Mouse (Mus musculus) frontal cortex, adult (tissue): ENCODE measurements at regions not wholly inside any gene's neighbourhood (a gene's known extent, or its start where the extent isn't known, plus 50 kb on each side); places are given as distances from the start of the nearest gene placed in this dataset.

Experiments
- ATAC-seq: cut with Nextera tagmentation; 2 replicates; pipeline ENCODE4 v1.9.2; 2017; ENCODE audit warnings: mild to moderate bottlenecking, moderate library complexity, mixed read lengths; ENCODE audit not compliant: low TSS enrichment

DNA sequence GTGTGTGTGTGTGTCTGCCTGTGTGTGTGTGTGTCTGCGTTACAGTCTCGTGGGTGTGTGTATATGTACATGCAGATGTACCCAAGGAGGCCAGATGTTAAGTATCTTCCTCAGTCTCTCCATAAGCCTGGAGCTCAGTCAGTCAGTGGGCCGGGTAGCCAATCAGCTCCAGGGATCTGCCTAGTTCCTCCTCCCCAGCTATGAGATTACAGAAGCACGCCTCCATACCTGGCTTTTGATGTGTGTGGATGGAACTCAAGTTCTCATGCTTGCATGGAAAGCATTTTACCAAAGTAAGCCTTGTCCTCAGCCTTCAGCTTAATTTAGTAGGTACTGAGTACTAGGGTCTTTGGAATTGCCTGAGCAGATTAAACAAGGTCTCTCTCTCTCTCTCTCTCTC lies 91.0 kb upstream of the Cadm1 start:
- no peak for ATAC-seq

DNA sequence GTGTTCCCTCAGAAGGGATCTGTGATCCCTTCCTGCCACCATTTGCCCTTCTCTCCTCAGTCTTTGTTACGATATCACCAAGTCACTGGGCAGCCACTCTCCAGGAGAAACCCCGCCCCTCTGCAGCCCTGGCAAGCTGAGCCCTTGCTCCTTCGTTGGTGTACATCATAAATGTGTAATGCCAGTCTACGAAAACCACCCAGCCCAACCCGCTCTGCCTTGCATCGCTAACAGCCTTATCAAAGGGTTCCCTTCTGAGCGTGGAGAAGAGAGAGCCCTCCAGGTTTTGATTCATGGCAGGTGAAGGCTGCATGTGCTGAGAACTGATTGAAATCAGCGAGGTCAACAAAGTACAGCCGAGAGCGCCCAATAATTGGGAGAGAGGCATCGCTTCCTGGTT lies 90.5 kb upstream of the Cadm1 start:
- ATAC-seq = 0 out of 2 replicates have a peak, but pooled peaks have one; percentile 44

DNA sequence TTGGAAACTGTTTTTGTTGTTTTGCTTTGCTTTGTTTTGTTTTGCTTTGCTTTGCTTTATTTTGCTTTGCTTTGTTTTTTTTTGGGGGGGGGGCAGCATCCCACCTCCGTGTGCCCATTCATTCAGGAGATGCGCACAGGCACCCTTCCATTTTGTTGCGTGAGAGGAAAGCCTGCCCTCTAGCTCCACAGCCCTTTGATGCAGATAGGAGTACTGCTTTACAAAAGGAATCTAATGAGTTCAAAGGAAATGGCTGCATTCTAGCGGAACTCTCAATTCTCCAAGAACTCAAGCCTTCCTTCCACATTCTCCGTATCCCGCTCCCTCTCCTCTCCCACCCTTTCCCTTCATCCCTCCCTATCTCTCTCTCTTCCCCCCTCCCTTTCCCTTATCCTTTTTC lies 89.8 kb upstream of the Cadm1 start:
- ATAC-seq = peak; percentile 65; the same call in 1 of the 2 replicates

DNA sequence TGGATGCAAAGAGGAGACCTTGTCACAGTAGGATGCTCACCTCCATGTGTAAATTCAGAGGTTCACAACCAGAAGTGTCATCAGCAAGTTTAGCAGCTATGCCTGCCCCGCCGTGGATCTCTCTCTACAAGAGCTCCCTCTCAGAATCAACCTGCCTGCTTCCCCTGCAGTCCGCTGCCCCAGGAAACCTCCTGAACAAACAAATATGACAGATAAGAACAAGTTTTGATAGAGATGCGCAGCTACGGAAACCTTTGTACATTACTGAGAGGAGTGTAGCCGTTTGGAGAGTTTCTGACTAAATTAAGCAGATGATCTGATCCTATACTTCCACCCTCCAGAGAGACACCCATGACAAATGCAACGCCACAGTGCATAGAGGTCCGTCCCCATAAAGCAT lies 88.8 kb upstream of the Cadm1 start:
- no peak for ATAC-seq

DNA sequence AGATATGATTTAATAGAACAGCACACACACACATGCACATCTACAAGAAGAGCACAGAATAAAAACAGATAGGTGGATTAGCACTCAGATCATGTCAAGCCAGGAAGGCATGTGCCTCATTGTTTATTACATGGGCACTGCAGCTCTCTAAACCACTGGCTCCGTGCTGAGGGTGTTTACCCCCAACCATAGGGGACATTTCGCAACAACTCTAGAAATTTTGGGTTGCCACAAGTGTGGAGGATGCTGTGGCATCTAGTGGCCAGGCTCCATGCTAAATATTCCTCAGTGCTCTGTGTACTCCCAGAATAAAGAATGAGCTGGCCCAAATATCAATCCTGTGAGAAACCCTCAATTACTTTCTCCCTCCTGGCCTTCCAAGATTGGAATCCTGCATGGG lies 85.8 kb upstream of the Cadm1 start:
- no peak for ATAC-seq

DNA sequence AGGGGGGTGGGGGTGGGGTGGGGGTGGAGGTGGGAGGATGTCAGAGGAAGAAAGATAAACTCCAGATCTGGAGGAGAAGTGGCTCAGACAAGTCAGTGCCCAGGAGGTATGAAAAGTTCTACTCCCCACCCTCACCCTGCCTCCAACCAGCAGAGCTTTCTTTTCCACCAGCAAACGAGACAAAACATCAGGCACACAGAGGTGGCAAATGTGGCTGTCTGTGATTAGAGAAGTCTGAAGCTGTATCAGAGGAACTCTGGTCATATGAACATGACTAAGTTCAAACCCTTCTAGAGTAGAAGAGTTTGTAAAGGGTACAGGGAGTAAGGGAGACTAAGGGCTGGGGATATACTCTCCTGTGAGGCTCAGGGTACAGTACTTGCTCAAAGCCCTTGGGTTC lies 85.2 kb upstream of the Cadm1 start:
- no peak for ATAC-seq

DNA sequence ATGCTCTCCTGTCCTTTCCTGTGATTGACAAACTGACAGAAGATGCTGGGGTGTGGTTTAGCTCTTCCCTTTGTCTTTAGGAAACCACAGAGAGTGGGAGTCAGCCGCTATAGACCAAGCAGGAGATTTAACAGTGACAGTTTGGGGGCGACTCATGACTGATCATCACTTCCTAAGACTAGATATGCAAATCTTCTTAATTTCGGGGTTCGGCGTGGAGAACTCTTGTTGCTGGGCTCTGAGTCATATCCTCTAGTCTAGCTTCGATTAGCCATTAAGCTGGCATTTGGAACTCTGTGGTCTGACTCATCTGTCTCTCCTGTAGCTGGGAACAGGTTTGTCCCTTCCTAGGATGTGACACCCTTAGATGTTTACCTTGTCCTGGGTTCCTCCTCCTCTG lies 84.6 kb upstream of the Cadm1 start:
- ATAC-seq = peak; percentile 34; the same call in 1 of the 2 replicates

DNA sequence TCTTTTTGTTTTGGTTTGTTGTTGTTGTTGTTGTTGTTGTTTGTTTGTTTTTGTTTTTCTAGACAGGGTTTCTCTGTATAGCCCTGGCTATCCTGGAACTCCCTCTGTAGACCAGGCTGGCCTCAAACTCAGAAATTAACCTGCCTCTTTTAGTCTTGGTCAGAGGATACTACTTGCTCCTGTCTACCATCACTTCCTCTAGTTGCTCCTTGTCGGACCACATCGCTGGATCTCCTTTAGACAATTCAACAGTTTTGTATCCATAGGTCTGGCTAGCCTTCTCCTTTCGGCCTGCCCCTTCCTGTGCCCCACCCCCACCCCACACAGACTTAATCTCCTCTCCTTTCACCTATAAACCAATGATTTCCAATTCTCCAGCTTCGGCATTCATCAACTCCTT lies 77.2 kb upstream of the Cadm1 start:
- no peak for ATAC-seq

DNA sequence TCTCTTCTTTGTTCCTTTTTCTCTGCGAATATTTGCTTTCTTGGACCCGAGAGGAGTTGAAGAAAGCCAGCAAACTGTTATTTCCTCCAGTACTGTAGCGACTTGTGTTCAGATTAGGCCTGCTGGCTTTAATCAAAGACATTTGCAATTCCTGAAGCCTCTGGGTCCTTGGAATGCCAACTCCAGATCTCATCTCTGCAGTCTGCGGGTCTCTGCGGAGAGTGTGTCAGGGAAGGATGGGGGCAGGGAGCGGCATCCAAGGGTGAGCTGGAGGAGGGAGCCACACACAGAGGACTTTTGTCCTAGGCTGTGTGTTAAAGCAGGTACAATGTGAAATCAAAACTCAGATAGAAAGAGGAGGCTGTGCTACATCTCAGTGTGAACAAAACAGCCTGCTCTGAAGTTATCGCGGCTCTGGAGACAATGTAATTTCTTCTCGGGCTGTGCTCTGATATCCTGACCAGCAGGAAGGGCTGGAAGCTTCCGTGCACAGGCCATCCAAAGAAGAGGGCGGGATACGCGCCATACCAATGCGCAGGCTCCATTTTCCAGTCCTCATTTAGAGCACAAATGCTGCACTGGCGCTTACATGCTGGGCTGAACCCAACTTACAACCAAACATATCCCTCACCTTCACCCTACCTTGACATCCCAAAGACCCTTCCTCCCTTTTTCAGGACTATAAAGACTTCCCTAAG lies 71.1 kb upstream of the Cadm1 start:
- no peak for ATAC-seq

DNA sequence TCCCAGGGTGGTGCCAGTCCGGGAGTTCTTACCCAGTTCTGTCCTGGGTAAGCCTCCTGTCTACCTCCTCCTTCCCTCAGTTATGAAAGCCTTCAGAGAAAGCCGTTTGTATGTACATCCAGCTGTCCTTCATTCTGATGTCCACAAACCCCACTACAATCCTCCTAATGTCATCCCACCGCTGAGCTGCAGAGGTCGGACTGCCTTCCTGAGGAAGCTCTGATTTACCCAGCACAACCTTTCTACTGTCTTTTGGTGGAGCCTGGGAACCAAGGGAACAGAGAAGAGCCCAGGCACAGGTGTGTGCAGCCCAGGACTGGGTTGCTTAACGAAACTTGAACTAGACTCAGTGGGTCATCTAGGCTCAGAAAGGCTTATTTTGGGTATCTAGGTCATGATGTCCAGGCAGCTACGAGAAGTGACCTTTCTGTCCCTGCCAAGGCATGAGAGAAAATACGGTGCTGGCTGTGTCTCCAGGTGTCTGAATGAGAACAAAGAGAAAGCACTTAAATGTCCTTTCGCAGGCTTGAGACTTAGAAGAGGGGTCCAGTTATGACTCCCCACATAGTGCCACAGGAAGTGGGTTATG lies 70.4 kb upstream of the Cadm1 start:
- no peak for ATAC-seq

DNA sequence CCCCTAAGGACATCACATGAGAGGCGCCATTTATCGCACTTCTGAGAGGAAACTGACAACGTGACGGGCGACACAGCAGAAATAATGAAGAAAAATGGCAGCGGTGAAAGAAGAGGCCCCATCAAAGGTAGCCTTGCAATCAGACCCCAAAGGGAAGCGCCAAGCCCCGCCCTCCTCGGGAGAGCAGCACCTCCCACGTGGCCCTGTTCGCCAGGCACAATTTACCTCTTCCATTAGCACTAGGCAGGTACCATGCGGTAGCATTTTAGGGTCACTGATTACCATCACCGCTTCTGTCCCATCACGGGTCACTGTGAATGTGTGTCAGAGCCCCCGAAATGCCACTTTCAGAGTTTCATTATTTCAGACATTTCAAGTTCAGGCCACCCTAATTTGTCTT lies 69.7 kb upstream of the Cadm1 start:
- ATAC-seq = no peak

DNA sequence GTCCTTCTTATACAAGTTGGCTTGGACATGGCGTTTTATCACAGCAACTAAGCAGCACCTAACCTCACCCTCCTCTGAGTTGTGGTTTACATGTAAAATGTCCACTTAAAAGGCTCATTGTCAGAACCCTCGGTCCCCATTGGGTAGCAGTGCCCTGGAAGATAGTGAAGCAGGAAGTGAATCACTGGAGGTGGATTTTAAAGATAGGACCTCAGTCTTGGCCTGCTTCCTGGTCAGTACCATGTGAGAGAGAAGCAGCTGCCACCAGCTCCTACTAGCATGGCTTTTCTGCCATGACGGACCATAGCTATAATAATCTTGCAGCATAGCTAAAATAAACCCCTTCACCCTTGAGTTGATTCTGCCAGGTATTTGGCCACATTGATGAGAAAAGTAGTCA lies 68.1 kb upstream of the Cadm1 start:
- ATAC-seq = no peak

DNA sequence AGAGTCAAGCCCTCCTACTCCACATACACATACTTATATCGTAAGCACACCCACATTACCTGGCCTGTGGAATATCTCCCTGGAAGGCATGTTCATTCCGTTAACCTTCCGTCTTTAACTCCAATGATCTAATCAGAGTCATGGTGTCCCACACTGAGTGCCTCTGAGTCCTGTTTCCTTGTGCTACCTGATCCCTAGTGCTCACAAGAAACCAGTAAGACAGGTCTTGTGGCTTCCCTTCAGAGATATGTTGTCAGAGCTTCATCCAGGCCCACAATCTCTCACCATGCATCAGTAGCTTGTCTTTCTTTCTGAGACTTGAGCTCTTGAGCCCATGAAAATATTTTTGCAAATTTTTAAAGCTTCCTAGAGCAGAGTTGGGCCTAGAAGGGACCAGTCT lies 63.2 kb upstream of the Cadm1 start:
- no peak for ATAC-seq

DNA sequence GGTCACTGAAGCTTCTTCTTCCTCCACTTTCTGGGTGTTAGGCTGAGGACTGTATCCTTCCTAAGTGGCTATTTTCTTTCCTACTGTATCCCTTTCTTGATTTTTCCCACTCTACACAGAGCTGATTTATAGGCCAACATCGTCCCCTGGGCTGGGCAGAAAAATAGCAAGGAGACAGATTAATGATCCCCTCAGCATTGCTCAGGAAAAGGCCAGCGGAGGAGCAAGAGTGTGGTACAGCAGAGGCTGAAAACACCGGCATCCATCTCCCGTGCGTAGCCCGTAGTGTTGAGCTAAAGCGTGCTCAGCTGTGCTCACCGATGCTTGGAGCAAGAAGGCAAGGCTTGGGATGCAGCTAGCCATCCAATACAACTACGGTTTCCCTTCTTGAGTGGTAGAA lies 62.2 kb upstream of the Cadm1 start:
- no peak for ATAC-seq

DNA sequence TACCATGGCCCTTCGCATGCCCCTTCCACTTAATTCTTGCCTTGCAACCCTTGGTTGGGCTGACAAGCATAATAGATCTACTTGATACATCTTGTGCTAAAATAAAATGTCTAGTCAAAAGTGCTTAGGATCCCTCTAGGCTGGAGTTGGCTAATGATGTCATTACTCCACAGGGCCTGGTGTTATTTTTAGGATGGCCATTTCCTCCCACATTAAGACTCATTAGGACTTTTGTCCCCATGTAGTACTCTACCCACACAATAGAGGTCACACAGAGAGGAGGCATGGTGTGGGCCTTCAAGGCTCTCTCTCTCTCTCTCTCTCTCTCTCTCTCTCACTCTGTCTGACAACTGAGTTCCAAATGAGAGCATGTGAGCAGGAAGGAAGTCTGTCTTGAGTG lies 60.4 kb upstream of the Cadm1 start:
- no peak for ATAC-seq

DNA sequence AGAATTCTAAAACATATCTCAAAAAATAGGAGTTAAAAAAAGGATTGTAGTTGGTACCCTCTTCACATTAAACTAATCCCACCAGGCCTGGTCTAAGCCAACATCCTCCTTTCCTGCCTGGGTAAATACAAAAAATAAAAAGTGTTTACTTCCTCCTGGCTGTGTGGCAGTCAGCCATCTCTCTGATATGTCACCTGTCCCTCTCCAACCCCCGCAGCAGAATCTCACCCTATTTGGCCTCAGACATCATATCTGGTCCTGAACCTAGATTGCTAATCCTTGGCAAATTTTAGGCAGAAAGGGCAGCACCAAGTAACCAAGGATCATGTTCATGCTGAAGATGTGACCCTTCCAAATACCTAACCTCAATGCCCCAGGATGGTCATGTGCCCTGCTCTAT lies 59.2 kb upstream of the Cadm1 start:
- no peak for ATAC-seq

DNA sequence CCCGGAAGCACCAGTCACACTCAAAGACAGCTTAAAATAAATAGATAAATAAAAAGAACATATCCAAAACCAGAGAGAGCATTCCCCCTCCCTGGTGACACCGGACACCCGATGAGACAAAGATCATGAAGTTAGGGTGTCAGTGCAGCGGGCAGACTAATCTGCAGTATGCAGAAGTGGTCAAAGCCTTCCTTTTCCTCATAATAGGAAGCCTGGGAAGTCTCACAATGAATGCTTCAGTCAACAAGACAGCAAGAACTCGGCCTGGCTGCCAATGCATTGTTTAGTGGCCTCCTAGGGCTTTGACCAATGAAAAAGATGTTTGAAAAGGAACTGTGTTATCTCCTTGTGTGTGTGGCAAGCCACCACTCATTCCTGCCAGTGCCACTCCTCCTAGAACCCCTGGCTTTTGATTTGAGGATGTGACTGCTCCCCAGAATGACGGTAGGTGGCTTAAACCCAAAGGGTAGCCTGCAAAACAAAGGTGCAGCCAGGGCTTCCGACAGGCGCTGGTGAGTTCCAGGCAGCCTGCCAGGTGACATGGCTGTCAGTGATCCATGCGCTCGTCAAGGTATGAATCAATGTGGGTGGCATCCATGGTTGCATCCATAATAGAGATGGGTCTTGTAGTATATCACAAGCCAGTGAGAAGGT lies 58.1 kb upstream of the Cadm1 start:
- ATAC-seq = no peak

DNA sequence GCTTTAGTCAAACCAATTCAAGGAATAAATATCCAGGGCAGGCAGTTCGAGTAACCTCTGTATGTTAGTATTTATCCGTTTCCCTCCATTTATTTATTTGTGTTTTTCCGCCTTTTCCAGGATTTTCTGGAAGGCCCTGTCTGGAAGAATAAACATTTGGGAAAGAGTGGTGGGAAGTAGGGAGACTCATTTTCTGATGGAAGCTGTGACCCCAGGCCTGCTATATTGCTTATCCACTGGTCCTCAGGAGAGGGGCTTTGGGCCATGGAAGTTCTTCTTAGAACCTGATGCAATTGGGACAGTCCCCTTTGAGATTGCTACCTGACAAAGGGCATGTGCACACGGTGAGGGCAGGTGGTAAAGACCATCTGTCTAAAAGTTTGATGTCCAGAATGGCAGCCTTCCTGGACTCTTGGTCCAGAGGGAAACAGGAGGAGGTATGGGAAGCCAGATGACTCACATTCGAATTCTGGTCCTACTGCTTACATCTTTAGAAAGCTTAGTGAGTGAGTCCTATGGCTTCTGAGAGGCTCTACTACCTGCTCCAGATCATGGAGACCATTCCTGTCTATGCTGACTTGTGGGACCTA lies 56.1 kb upstream of the Cadm1 start:
- no peak for ATAC-seq

DNA sequence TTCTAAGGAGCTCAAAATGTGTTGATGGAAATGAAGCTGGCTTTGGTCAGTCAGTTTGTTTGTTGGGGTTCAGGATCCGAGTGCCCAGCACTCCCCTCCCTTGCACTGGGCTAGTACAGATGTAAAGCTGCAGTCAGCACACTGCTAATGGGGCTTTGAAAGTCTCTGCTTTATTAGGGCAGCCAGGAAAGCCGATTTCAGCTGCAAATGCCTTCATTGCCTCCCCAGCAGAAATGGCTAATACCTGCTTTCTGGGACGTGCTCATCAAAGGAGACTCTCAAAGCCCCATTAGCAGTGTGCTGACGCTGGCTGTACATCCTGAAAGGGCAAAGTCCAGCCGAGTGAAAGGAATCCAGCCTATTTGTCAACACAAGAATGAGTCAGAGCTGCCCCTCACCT lies 55.2 kb upstream of the Cadm1 start:
- no peak for ATAC-seq

DNA sequence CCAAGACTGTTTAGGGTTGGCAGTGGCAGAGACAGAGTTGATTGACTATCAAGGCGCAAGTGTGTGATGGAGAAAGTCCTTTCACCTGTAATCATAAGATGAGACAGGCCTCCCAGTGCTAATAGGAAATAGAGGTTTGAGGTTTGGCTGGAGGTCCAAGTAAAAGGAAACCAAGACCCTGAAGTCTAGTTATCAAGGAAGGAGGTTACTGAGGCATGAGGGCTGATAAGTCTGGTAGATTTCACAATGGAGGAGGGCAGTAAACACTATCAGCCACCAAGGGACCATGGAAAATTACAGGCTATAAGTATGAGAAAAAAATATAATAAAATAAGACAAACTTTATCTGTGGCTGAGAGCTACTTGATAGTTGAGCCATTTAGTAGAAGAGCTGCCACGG lies 52.1 kb upstream of the Cadm1 start:
- no peak for ATAC-seq
